Mouse (Mus musculus) stomach, postnatal 0 days (tissue): ENCODE measurements around the gene Asb18. TPM values are rescaled to one million over a fixed set of nuclear protein-coding genes. Genes with fewer than 3 reads are reported as not detected.
A peak's percentile ranks its signal among the peaks of the same experiment; 100 is the strongest.

Experiments used
- ATAC-seq: fragments of 200-750 bp; cut with Nextera tagmentation; 2 replicates; pipeline ENCODE4 v1.8.0; 2017; ENCODE audit not compliant: low FRiP score, low TSS enrichment
- DNase-seq: peaks from one replicate; pipeline ENCODE4 v3.0.0-alpha.2; 2016; ENCODE audit warnings: low spot score
- H3K27ac ChIP-seq: fragments of 300-500 bp; sonication (generic); replicated peaks from 2 replicates; pipeline ENCODE4 v1.5.1; 2014; ENCODE audit warnings: mild to moderate bottlenecking, control low read depth
- H3K27me3 ChIP-seq: fragments of 300-500 bp; sonication (generic); 2 replicates; pipeline ENCODE4 v1.6.1; 2014; ENCODE audit warnings: low read length; ENCODE audit not compliant: control insufficient read depth, insufficient read depth
- H3K36me3 ChIP-seq: fragments of 300-500 bp; sonication (generic); 2 replicates; pipeline ENCODE4 v1.6.1; 2014; ENCODE audit warnings: low read length, mixed read lengths; ENCODE audit not compliant: control insufficient read depth, insufficient read depth
- H3K4me1 ChIP-seq: fragments of 300-500 bp; sonication (generic); replicated peaks from 2 replicates; pipeline ENCODE4 v1.6.1; 2014; ENCODE audit warnings: antibody characterized with exemption; ENCODE audit not compliant: control insufficient read depth, insufficient read depth
- H3K4me2 ChIP-seq: fragments of 300-500 bp; sonication (generic); replicated peaks from 2 replicates; pipeline ENCODE4 v1.6.1; 2014; ENCODE audit warnings: low read depth, mild to moderate bottlenecking, control low read depth, moderate library complexity
- H3K4me3 ChIP-seq: fragments of 300-500 bp; sonication (generic); 2 replicates; pipeline ENCODE4 v1.5.1; 2014; ENCODE audit warnings: low read depth, low read length, control low read depth
- H3K9ac ChIP-seq: fragments of 300-500 bp; sonication (generic); 2 replicates; pipeline ENCODE4 v1.6.1; 2014; ENCODE audit warnings: mild to moderate bottlenecking, low read length, control low read depth, mixed read lengths
- H3K9me3 ChIP-seq: fragments of 300-500 bp; sonication (generic); 2 replicates; pipeline ENCODE4 v1.6.1; 2016; ENCODE audit warnings: low read length; ENCODE audit not compliant: control insufficient read depth
- CTCF ChIP-seq: IDR thresholded peaks from 2 replicates; pipeline ENCODE4 v1.5.1; 2016; ENCODE audit warnings: antibody characterized with exemption, low read depth, mild to moderate bottlenecking, moderate library complexity
- EP300 ChIP-seq: optimal IDR thresholded peaks from 2 replicates; pipeline ENCODE3; 2016; ENCODE audit warnings: antibody characterized with exemption
- WGBS: fragments of 180-500 bp; shearing (Covaris S2); extraction: QIAGEN DNeasy Blood & Tissue Kit; methylation state at CpG from one replicate; pipeline ENCODE4 v1.1.7; 2014; 5-methylcytosine and 5-hydroxymethylcytosine counted together
- polyA plus RNA-seq: library from polyadenylated mRNA; unstranded; fragments of >200 nt; fragmentation: Nextera tagmentation; extraction: Ambion mirVana; gene quantifications from 2 replicates; pipeline ENCODE4 v1.2.1, GENCODE M21; 2015

The Asb18 gene
- polyA plus RNA-seq, 1 experiment from 2014 or later = not detected

- ATAC-seq (no peak), DNase-seq (no peak)
- WGBS = 17% methylated on average over 15 of the region's 15 CpGs
- H3K9me3 ChIP-seq = no peaks in the 10 kb centered on the region
- H3K36me3 ChIP-seq = no peaks in the 10 kb centered on the region
- H3K27me3 ChIP-seq = peaks cover 13% of the 10 kb centered on the region
- H3K9ac ChIP-seq = no peak overlapping the region
- no peak overlapping the region for H3K27ac ChIP-seq
- H3K4me2 ChIP-seq = no peak overlapping the region
- H3K4me1 ChIP-seq = 0 out of 2 replicates have a peak, but pooled peaks cover 2% of the 10 kb centered on the region
- no peak overlapping the region for H3K4me3 ChIP-seq
- TF ChIP-seq CTCF = no peak
- no peak for TF ChIP-seq EP300
These were observed 73.4 kb downstream of the Asb18 start for GRCm38 (mm10) chr1:89940961-89941524.

GRCm38 (mm10) chr1:89939981-89940726 is 74.3 kb downstream of the Asb18 start:
- peak; percentile 92 for DNase-seq
- 2% methylated on average over 34 of the region's 34 CpGs for WGBS
- H3K4me1 ChIP-seq = 0 out of 2 replicates have a peak, but pooled peaks cover 2% of the 10 kb centered on the region
- peak; percentile 64 for ATAC-seq
- no peak overlapping the region for H3K27ac ChIP-seq
- H3K9ac ChIP-seq = no peak overlapping the region
- no peak overlapping the region for H3K4me3 ChIP-seq
- no peaks in the 10 kb centered on the region for H3K36me3 ChIP-seq
- peaks cover 17% of the 10 kb centered on the region for H3K27me3 ChIP-seq
- 0 out of 2 replicates have a peak overlapping the region, but pooled peaks have one; percentile 3 for H3K4me2 ChIP-seq
- TF ChIP-seq CTCF (peak; percentile 84), EP300 (no peak)
- no peaks in the 10 kb centered on the region for H3K9me3 ChIP-seq

- DNase-seq = no peak
- Histone ChIP-seq H3K9ac (no peak overlapping the region), H3K4me2 (no peak overlapping the region), H3K9me3 (no peaks in the 10 kb centered on the region), H3K4me1 (0 out of 2 replicates have a peak, but pooled peaks cover 2% of the 10 kb centered on the region), H3K27ac (no peak overlapping the region), H3K36me3 (no peaks in the 10 kb centered on the region), H3K4me3 (no peak overlapping the region), H3K27me3 (peaks cover 20% of the 10 kb centered on the region)
- ATAC-seq = no peak
- no peak for TF ChIP-seq CTCF
- no peak for TF ChIP-seq EP300
- 30% methylated on average over 16 of the region's 16 CpGs for WGBS
These were observed 74.9 kb downstream of the Asb18 start for GRCm38 (mm10) chr1:89939596-89939960.

DNA sequence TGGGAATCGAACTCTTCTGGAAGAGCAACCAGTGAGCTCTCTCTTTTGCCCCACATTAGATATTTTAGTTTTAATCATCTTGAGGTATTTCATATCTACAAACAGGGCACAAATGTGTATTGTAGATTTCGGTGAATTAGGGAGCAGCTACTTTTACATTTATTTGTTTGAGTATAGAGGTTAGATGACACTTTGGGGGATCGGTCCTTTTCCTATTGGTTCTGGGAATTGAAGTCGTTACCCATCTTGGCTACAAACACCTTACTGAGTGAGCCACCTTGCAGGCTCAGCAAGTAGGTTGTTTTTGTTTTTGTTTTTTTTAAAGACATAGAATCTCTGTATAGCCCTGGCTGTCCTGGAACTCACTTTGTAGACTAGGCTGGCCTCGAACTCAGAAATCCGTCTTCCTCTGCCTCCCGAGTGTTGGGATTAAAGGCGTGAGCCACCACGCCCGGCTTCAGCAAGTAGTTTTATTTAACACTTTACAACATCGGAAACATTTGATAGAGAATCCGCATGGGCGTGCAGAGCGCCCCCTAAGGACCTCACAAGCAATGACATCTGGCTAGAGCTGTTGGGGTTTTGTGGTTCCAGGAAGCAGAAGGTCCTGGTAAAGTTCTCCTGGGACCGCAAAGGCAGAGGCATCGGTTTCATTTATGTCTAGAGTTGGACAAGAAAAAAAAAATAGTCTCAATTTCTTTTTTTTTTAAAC is 75.4 kb downstream of the Asb18 start:
- peaks cover 20% of the 10 kb centered on the region for H3K27me3 ChIP-seq
- no peak overlapping the region for H3K27ac ChIP-seq
- ATAC-seq = no peak
- no peaks in the 10 kb centered on the region for H3K36me3 ChIP-seq
- no peak overlapping the region for H3K4me3 ChIP-seq
- WGBS = 33% methylated on average over 16 of the region's 16 CpGs
- no peak overlapping the region for H3K4me2 ChIP-seq
- 0 out of 2 replicates have a peak, but pooled peaks cover 2% of the 10 kb centered on the region for H3K4me1 ChIP-seq
- DNase-seq = no peak
- no peak for TF ChIP-seq EP300
- peak; percentile 57 for TF ChIP-seq CTCF
- no peaks in the 10 kb centered on the region for H3K9me3 ChIP-seq
- H3K9ac ChIP-seq = no peak overlapping the region

DNA sequence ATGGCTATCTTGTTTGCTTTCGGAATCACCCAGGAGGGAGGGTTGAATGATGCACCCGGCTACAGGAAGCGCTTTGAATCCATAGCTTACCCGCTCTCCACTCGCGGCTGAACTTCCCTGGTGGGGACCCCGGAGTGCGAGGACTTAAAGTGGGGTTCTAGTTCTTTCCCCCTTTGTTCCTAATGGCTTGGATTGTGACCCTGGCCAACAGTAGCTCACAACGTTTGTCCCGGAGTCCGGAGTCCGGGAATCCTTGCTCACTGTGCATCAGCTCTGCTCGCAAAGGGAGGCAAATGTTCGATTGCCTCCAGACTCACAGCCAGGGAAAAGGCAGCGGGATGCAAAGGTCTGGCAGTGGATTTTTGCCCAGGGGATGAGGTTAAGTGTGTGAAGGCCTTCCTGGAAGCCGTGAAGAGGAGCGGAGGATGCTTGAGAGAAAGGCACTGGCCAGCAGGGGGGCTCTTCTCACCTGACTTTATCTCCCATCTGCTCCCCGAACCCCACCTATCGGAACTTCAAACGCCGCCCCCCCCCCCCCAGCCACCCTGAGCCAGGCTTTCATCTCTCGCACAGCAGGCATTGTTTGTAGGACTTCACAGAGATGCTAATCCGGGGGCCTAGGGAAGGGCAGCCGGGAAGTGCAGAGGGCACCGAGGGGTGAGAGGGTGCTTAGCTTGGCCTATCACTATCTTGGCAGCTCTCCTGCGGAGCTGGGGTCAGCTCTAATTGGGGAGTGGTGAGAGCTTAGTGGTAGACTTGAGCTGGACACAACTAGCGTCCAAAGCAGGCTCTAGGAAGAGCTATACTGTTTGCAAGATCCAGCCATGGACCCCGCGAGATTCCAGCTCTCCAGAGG is 78.7 kb downstream of the Asb18 start:
- WGBS = 5% methylated on average over 29 of the region's 29 CpGs
- Histone ChIP-seq H3K9ac (no peak overlapping the region), H3K36me3 (no peaks in the 10 kb centered on the region), H3K4me3 (no peak overlapping the region), H3K4me1 (no peaks in the 10 kb centered on the region; the same call in 1 of the 2 replicates), H3K27me3 (peaks cover 40% of the 10 kb centered on the region), H3K27ac (no peak overlapping the region), H3K9me3 (no peaks in the 10 kb centered on the region), H3K4me2 (no peak overlapping the region)
- ATAC-seq (no peak), DNase-seq (no peak)
- TF ChIP-seq EP300 (no peak), CTCF (no peak)
